Mouse (Mus musculus): ENCODE results near the gene Rundc3a.
A peak's percentile ranks its signal among the peaks of the same experiment; 100 is the strongest.
"Not testable (repeated sequence)": the region's sequence is repeated elsewhere in the genome, so short reads cannot be mapped to it uniquely, and the experiment has no call there.

Rundc3a gene

DNA sequence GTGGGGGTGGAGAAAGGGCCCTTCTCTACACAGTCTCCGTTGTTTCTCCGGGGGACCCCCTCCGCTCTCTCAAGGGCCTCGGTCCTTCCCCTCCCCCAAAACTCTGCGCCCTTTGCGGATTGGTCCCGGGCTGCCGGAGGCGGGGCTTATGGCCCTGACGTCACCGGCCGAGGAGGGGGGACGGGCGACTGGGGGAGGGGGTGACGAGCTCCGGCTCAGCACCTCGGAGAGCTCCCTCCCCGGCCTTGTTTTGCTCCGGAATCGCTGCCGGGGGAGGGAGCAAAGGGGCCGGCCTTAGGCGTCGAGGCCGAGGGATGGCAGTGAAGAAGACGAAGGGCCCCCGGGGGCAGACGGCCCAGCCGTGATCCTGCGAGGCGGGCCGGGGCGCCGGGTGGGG, at the start of gene Rundc3a:
Rundc3a (plus strand) TSS at position 166 of the 397 bp plus-strand sequence.
- DNase-seq: peak; percentile 76 to 90

DNA sequence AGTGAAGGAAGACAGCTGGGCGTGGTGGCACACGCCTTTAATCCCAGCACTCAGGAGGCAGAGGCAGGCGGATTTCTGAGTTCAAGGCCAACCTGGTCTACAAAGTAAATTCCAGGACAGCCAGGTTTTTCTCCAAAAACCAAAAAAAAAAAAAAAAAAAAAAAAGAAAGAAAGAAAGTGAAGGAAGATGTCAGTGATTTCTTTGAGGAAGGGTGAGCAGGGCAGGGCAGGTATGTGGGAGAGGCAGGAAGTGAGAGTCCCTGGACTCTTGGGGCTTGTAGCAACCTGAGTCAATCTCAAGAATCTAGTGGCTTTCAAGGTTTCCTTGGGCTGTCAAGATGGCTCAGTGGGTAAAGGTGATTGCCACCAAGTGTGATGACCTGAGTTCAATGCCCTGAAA, 48.7 kb upstream of the Rundc3a start:
- DNase-seq: no peak

DNA sequence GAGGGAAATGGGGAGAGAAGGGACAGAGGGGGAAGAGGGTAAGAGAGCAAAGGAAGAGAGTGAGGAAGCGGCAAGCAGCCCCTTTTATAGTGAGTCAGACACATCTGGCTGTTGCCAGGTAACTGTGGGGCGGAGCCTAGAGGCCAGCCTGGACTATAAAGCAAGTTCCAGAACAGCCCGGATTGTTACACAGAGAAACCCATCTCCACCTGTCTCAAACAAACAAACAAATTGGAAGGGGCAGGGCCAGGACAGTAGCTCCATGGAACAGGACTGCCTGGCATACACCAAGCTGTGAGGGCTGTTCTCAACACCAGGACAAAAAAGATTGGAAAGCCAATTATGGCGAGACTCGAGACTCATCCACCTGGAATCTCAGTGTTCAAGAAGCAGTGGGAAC, 46.3 kb upstream of the Rundc3a start:
- no peak for DNase-seq

DNA sequence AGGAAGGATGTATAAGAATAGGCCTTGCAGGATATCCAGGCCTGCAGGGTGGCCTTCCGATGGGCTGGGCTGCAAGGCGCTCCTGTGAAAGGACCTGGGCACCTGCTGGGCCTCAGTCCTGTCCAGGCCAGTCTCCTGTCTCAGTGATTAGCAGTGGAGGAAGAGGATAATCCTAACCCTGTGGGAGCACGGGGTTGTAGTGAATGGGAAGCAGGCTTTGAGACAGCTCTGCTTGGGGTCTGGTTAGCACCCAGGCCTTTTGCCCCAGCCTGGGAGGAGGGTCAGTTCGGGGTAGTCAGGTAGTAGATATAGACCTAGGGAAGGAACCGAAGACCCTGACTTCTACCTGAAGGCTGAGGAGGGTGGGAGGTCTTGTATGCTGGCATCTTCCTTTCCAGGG, 45.5 kb upstream of the Rundc3a start:
- DNase-seq: no peak

DNA sequence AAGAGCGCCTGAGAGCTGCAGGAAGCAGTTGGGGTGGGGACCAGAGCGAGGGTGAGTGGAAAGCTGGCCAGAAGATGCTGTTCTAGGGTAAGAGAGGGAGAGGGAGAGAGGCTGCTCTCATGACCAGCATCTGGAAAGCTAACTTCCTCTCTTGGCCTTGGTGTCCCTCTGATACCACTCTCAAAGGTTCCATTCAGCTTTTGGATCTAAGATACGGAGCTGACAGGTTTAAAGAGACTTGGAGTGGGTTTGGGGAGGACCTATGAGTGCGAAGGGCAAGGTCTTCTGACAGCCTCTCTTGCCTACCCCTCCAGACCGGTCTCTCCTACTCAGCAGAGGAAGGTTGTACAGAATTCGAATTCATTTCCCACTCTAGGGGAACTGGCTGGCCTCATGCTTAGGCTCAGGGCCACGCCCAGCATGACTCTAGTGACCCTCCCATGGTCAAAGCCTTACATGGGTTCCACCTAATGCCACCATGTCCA, 45.1 kb upstream of the Rundc3a start:
- DNase-seq: no peak

DNA sequence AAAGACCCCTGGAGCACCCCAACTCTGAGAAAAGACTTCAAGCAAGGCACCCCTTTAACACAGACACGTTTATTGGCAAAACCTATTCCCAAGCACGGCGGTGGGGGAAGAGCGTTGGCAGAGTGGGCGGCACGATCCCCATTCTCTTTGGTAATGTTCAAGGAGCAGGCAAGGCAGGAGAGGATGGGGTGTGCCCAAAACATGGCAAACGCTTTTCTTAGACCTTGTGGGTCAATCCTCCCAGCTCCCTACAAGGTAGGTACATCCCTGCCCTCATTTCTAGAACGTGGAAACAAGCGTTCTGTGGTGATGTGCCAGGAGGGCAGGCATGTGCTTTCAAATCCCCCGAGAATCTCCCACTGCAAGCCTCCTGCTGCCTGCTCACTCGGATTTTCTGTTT, 44.4 kb upstream of the Rundc3a start:
- DNase-seq: no peak

DNA sequence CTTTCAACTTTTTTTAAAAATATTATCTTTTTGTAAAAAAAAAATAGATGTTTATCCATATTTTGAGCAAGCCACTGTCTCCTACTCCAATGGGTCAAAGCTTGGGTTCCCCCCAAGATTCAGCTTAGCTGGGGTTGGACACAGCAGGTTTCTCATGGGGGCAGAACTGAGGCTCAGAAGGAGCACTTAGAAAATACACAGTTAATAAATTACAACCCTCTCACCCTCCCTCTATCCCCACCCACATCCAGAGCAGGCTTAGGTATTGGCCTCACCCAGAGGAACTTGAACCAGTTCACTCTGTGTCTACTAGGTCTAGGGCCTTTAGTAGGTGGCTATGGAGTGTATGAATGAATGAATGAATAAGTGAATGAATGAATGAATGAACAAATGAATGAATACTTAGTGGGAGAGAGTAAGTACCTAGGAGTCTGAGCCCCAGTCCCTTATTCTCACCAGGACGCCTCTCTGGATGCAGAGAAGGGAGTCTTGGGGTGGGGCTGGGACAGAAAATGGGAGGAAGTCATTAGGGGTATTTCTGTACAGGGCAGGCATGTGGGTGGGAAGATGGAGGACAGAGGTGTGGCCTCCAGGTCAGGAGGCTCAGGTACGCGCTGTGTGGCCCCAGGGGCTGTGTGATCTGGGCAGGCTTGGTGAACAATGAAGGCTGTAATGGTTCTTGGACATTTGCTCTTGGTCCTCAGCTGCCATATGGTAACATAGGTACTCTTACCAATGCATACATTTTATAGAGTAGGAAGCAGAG, 43.8 kb upstream of the Rundc3a start:
- DNase-seq: no peak

DNA sequence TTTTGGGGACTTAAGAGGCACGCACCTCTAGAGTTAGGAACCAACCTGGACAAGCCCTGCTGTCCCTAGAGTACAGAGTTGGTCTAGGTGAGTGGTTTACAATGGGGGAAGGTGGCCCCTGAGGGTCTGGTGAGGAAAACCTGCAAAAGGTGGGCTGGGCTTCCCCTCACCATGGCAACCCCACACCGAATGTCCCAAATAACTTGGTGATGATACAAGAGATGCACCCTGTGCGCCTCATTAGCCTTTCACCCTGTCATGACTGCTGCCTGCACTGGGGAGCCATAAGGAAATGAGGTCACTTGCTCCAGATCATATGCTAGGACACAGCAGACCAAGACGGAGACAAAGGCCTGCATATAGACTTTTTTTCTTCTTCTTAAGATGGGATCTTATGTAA, 42.8 kb upstream of the Rundc3a start:
- DNase-seq: no peak

DNA sequence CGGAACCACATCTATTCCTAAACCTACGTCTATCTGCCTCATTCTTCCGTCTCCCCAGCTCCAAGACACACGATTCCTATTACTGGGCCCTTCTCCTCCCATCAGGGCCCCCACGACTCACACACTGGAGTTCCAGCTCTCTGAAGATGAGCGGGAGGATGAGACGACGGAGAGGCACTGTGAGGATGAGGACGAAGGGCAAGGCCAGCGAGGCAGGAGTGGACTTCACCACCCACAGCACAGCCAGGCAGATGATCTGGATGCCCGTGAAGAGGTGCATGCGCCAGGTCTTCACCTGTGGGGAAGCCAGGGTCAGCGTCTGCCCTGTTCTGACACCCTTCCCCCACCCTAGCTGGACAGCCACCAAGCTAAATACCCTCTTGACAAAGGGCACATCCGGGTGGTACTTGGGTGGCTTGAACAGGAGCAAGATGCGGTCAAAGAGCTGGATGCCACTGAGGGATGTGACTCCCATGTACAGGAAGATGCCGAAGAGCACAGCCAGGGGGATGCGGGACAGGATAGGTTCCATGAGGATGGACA, 42.2 kb upstream of the Rundc3a start:
- DNase-seq: no peak

DNA sequence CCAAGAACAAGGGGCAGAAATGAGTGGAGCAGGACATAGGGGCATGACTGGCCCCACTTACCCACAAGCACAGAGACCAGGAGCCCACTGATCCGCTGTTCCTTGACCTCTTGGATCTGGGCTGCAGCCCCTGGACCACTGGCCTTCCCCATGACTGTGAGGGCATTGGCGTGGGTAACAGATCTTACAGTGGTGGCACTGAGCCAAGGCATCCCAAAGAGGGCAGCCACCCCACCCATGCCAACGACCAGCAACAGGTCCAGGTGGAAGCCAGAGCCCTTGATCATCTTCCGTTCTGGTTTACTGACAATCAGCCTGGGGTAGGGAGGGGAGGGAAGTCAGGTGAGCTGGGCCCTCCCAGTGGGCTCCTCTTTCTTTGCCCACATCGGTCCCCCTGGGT, 40.8 kb upstream of the Rundc3a start:
- no peak for DNase-seq

DNA sequence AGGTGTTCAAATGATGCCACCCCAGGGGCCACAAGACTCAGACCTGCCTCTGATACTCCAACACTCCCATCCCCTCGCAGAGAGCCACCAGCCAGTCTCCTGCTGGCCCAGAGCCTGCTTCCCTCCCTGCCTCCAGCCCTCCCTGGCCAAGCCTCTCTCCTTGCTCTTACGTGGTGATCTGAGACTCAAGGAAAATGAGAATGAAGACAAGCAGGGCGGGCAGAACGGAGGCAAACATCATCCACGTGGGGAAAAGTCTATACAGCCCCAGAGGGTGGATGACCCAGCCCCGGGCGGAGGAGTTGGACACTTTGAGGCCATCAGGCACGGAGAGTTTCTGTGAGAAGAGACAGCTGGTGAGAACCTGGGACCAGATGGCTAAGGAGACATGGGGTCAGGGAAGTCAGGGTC, 40.2 kb upstream of the Rundc3a start:
- DNase-seq: no peak

DNA sequence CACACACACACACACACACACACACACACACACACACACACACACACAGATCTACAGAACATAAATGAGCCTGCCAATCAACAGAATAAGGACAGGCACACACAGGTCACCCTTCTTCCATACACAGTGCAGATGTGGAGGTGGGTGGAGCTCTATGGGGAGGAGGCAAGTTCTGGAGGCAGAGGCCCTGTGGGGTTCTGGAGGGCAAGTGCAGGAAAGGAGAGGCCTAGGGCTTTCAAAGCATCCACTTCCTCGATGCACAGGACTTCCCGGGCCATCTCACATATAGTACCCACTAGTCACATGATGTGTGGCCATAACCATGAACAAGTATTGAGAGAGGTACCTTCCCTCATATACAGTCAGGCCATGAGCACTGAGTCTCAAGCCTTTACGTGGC, 37.7 kb upstream of the Rundc3a start:
- no peak for DNase-seq

DNA sequence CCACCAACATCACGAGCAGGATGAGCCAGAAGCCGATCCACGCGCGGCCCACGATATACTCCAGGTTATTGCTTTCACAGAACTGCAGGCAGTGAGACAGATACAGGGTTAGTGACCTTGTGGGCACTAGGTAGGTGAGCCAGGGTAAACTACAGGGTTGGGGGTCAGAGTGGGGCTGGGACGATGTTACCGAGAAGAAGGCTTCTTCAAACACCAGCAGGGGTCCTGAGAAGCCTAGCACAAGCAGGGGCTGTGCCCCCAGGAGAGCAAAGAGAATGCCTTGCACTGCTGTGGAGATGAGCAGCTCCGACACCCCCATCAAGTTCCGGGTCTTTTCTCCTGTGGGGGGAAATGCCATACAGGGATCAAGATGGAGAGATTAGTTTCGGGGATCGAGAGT, 37.0 kb upstream of the Rundc3a start:
- DNase-seq: no peak

DNA sequence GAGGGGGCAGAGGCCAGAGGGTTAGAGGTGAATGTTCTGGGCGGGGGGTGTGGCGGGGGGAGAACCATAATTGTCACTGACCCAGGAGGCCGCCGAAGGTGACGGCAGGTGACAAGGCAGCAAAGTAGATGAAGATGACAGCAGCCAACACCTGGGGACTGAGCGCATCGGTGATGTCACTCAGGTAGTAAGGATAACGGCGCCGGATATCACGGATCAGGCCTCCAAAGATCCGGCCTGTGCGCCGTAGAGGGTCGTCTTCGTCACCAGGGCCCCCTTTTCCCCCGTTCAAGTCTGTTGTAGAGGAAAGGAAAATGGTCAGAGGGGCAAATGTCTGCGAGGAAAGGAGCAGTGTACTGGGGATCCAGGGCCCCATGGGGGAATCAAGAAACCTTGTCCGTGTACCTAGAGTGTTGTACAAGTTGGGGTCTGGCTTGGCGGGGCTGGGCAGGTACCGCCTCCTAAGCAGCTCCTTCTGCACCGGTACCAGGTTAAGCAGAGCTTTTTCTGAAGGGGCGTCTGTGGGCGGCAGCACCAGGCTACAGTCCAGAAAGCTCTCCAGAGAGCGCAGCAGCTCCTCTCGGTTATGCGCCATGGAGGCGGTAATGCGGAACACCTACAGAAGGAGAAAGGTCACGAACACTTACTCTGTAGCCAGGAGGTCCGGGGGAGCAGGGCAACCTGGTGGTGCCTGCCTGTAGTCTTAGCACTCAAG, 36.4 kb upstream of the Rundc3a start:
- DNase-seq: peak in 1 of 2 experiments; percentile 27

DNA sequence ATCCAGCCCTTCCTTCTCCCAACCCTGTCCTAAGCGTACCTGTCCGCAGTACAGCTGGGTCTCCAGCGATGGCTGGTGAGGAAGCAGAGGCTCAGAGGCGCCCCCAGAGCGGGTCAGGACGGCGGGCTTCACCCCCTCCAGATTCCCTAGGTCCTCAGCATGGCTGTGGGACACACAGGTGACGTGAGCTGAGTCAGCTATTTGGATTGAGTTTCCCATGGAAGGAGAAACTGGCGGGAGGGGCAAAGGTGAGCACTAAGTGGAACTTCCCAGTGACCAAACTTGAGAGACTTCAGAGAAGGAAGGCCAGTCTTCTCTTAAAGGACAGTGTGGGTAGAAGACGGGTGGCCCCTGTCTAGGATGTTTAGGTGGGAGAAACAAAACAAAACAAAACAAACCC, 34.8 kb upstream of the Rundc3a start:
- DNase-seq: no peak

DNA sequence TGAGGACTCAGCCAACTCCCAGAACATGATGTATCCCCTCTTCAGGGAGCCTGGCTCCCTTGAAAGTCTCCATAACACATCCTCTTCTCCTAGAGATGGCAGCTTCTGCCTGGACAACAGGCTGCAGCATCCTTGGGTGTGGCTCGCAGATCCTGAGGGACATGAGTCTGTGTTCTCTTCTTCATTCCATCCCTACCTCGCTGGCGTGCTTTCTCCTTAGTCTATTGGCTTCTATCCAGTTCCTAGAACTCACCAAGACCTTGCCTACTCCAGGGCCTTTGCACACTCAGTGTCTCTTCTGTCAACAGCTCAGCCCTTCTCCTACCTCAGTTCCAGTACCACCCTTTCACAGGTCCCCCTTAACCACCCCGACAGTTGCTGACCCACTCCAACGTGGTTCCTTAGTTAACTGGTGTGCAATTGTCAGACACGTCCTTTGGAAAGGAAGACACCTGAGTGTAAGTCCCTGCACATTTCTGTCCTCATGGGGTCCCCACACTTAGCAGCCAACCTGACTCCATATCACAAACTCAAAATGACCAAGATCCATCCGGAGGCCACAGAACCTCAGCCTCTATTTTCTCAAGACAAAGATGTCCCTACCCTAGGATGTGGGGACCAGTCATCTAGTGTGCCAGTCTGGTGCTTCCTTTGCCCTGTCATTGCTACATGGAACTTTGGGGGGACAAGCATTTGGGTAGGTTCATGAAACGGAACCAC, 31.3 kb upstream of the Rundc3a start:
- no peak for DNase-seq

DNA sequence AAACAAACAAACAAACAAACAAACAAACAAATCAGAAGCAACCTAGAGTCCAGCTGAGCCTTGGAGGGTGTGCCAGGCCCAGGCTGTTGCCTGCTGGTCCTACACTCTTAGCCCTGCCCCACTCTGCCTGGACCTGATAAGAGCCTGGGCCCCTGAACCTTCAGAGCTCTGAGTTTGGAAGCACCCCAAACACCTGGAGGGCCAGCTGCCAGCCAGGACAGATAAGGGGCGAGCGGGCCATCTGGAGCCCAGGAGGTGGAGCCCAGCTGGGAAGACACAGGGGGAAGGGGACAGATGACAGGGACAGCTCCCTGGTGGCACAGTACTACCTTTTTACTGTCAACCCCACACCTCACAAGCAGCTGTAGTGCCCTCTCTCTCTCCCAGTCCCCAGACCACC, 29.6 kb upstream of the Rundc3a start:
- no peak for DNase-seq

DNA sequence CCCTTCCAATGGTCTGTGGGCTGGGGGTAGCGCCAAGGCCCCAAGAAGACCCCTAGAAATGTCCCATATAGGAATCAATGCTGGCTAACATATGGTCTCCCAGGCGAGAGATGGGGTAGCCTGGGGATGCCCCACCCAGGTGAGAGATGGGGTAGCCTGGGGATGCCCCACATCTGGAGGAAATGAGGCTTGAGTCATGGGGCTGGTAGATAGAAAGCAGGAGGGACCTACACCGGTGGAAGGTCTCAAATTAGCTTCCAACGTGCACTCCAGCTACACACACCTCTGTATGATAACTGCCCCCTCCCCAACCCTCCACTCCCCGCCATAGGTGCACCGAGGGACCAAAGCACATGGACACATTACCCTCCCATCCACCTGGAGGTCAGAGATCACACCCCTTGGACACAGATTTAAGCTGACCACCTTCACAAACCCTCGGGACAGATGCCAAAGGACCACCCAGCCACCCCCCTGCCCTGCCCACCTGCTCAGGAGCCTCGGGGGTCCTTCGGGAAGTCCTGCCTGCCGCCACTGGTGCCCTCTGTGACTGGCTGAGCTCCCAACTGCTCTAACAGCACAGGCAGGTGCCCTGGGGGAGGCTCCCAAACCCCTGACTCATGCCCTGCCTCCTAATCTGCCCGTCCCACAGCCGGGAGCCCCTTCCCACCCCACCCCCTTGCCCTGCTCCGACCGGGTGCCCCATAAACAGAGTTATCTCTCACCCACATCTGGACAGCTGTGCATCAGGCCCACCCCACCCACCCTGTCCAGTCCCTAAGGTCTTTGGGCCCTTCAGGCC, 28.4 kb upstream of the Rundc3a start:
- DNase-seq: no peak

DNA sequence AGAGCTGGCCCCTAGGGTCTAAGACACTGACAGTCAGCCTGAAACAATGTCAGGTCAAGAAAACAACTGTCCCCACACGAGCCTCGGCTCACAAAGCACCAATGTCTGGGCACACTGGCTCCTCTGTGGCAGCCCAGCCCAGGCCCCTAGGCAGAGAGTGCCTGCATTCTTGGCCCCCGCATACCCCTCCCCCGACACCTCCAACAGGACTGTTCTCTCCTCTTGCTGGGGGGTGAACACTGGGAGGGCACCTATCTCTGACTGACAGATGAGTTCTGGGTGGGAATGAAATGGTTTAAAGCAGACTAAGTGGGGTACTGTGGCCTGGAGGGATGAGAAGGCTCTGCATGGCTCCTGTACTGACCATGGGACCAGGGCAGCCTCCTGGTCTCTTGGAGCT, 27.5 kb upstream of the Rundc3a start:
- DNase-seq: no peak

DNA sequence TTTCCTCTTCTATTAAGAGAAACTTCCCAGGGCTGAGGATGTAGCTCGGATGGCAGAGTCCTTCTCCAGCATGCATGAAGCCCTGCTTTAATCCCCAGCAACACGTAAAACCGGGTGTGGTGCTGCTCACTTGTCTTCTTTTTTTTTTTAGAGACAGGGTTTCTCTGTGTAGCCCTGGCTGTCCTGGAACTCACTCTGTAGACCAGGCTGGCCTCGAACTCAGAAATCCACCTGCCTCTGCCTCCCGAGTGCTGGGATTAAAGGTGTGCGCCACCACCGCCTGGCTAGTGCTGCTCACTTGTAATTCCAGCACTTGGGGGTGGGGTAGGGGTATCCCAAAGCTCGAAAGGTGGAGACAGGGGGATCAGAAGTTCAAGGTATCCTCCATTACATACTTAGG, 27.1 kb upstream of the Rundc3a start, which contains the start of gene Slc4a1:
Slc4a1 (minus strand) TSS at position 101 of the 400 bp plus-strand sequence.
- DNase-seq: not testable (repeated sequence)

DNA sequence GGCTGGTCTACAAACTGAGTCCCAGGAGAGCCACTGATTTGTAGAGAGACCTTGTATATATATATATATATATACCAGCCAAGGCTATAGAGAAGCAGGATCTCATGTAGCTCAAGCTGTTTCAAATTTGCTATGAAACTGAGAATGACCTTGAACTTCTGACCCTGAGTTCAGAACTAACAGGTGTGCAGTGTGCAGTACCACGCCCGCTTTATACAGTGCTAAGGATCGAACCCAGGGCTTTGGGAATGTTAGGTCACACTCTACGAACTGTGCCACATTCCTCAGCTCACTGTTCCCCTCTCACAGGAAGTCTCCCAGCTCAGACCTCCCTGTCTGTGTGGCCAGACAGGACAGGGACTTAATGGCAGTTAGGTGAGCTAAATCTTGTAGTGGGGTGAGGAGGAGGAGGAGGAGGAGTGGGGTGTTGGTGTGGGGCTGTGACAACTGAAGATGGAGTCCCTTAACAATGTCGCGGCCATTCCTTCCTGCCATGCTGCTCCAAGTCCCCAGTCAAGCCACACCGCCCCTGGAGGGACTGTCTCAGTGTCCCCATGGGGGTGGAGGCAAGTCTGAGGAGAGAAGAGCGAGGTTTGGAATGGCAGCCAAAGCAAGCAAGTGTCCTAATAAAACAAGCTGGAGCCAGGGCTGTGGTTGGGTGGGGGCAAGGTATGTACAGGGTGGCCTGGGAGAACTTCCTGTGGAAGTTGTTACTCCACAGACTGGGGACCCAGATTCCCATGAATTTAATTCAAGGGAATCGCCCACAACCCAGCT, 25.5 kb upstream of the Rundc3a start:
- DNase-seq: no peak

DNA sequence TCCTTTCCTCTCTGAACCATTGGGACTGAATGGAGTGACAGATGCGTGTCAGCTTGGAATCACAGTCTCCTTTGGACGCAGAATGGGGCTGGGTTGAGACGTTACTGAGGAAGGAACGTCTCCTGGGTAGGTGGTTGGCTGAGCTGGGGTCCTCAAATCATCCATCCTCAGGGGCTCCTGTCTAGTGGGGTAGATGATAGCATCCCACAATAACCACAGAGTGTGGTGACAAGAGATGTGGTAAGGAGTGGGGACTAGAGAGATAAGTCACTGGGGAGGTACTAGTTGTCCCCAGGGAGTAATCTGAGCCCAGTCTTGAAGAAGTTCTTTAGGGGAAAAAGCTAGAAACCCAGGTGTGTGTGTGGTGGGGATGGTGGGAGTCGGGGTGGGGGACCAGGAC, 24.9 kb upstream of the Rundc3a start:
- DNase-seq: no peak
